Mouse (Mus musculus) kidney, postnatal 14 days (tissue): ENCODE data around the gene Btbd35f23.
"Not testable (repeated sequence)": the region's sequence is repeated elsewhere in the genome, so short reads cannot be mapped to it uniquely, and the experiment has no call there.

Experiments
- DNase-seq: peaks from one replicate; pipeline ENCODE4 v3.0.0; 2022; ENCODE audit warnings: mixed read lengths

Btbd35f23 gene

DNA sequence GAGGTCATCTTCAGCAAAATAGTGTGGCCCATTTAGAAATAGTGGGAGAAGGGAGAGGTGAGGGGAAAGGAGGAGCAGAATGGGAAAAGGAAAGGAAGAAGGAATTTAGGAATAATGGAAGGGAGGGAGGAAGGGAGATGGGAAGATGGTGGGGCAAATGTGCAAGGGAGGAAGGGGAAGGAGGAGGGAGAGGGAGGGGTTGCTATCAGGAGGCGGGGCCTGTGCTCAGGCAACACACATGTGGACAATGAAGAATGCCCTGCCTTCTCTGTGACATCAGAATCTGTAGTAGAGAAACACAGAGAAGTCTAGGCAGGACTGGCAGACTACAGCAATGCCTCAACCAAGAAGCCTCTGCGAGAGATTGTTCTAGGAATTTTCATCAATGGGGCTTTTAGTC lies at the start of gene Btbd35f23:
Btbd35f23 (plus strand) TSS at position 301 of the 400 bp plus-strand sequence.
- not testable (repeated sequence) for DNase-seq
